Mouse (Mus musculus): ENCODE results near the gene Lypd4. TPM values are rescaled to one million over a fixed set of nuclear protein-coding genes. Genes with fewer than 3 reads are reported as not detected.

Gene Lypd4
- polyA plus RNA-seq, 1 experiment from 2014 or later, result not detected

DNA sequence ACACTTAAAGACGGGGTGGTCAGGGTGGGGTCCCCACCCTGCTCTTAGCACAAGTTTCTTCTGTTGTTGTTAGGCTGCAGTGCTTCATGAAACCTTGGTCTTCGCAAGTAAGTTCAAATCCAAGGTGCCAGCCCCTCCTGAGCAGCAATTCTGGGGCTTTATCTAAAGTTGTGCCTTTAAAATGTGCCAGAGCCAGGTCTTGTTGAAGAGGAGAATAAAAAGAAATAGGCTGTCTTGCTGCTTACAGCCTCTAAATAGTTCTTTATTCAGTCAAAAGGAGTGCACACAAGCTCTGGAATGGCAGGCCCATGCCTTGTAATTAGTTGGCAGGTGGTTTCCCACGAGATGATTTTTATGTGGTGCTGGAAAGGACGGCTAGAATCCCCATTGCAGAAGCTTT, 17.4 kb upstream of the Lypd4 start:
- 0 out of 2 replicates have a peak overlapping the region, but pooled peaks have one; percentile 85 for H3K4me2 ChIP-seq

DNA sequence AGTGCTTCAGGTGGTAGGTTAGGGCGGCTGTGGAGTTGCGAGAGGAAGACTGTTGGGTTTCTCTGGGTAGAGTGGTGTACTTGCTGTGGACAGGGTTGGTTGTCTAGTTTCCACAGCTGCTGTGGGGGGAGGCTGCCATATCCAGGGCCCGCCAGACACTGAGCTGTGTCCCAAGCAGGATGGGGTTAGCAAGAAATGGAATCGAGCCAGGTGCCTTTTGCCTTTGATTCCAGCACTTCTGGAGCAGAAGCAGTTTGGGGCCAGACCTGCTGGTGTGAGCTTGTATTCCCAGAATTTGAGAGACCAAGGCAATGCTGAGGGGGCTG, 16.5 kb upstream of the Lypd4 start:
- Histone ChIP-seq H3K9me3 (replicated peaks) (no peaks in the 10 kb centered on the region), H3K27ac (ENCODE audit: poor library complexity, severe bottlenecking) (no peak overlapping the region), H3K36me3 (peaks cover 57% of the 10 kb centered on the region), H3K9ac (peak overlapping the region; percentile 99), H3K4me1 (replicated peaks) (peaks cover 27% of the 10 kb centered on the region), H3K4me3 (peak overlapping the region; percentile 93), H3K27me3 (replicated peaks) (no peaks in the 10 kb centered on the region), H3K4me2 (peak overlapping the region; percentile 85)
- no peak for ATAC-seq (ENCODE audit: insufficient number of reproducible peaks, low FRiP score)
- WGBS, result 63% methylated on average over 4 of the region's 4 CpGs

More for the DNA sequence above, 17.4 kb upstream of the Lypd4 start:
- Histone ChIP-seq H3K27ac (ENCODE audit: poor library complexity, severe bottlenecking) (no peak overlapping the region), H3K9ac (peak overlapping the region; percentile 99), H3K4me3 (peak overlapping the region; percentile 93; the same call in 1 of the 2 replicates), H3K36me3 (peaks cover 61% of the 10 kb centered on the region), H3K27me3 (replicated peaks) (no peaks in the 10 kb centered on the region), H3K4me1 (replicated peaks) (peaks cover 27% of the 10 kb centered on the region), H3K9me3 (replicated peaks) (no peaks in the 10 kb centered on the region)
- ATAC-seq (ENCODE audit: insufficient number of reproducible peaks, low FRiP score), result no peak
- 82% methylated on average over 4 of the region's 4 CpGs for WGBS

DNA sequence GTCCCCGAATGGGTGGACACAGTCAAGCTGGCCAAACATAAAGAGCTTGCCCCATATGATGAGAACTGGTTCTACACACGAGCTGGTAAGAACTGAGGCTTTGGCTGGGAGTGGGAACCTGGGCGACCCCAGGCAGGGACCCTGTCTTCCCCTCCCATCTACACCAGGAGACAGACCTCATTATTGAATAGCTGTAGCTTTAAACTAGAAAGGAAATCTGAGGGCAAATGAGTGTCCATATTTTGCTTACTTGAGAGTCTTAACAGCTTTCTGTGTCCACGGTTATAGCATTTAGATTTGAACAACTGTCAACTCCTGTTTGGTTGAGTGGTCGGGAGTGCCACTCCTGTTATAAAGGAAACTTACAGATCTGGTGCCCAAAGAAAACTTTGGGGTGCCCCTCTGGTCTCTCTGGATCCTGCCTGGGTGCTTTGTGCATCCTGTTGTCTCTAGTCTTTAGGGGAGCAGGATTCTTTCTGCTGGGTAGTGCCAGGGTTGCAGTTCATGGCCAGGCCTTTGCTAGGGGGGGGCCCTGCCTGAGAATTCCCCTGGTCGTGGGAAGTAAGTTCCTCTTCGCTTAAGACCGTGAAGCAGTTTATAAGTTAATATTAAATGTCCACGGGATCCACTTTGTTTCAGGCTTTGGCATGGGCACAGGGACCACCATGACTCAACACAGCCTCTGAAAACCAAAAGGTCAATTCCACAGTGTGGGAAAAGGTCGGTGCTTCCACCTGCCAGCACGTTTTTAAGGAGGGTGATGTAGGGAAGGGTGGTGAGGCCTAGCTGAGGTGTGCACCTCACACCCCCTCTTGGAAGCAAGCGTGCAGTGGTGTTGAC, 15.9 kb upstream of the Lypd4 start:
- H3K27ac ChIP-seq (ENCODE audit: poor library complexity, severe bottlenecking), result no peak overlapping the region
- peaks cover 52% of the 10 kb centered on the region for H3K36me3 ChIP-seq
- H3K9me3 ChIP-seq (replicated peaks), result no peaks in the 10 kb centered on the region
- H3K4me2 ChIP-seq, result peak overlapping the region; percentile 85
- H3K4me3 ChIP-seq, result peak overlapping the region; percentile 93
- 42% methylated on average over 12 of the region's 12 CpGs for WGBS
- no peak for ATAC-seq (ENCODE audit: insufficient number of reproducible peaks, low FRiP score)
- peak overlapping the region; percentile 99 for H3K9ac ChIP-seq
- peaks cover 27% of the 10 kb centered on the region for H3K4me1 ChIP-seq (replicated peaks)
- no peaks in the 10 kb centered on the region for H3K27me3 ChIP-seq (replicated peaks)

DNA sequence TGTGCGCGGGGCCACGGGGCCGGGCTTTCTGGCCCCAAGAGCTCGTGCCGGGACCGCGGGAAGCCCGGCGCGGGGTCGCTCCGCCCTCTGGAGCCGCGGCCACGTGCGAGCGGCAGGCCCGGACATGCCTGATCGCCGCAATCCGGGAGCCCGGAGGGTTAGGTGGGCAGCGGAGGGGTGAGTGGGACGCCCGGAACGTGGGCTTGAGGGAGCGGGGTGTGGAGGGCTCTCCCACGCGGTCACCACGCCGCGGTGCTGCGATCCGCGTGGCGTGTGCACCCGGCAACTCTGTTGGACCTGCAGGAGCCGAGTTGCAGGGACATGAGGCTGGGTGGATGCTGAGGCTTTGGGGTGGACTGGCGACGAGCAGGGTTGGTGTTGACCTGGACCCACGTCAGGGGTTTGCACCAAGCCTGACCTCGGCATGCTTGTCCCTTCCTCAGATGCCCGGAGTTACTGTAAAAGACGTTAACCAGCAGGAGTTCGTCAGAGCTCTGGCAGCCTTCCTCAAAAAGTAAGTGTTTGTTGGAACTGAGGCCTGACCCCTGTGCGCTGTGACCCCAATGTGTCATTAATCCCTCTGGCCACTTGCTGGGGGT, 15.1 kb upstream of the Lypd4 start:
- peaks cover 45% of the 10 kb centered on the region for H3K36me3 ChIP-seq
- H3K4me1 ChIP-seq (replicated peaks), result peaks cover 27% of the 10 kb centered on the region
- ATAC-seq (ENCODE audit: insufficient number of reproducible peaks, low FRiP score), result 0 out of 2 replicates have a peak, but pooled peaks have one; percentile 1
- no peaks in the 10 kb centered on the region for H3K9me3 ChIP-seq (replicated peaks)
- H3K27ac ChIP-seq (ENCODE audit: poor library complexity, severe bottlenecking), result peak overlapping the region; percentile 85
- peak overlapping the region; percentile 93 for H3K4me3 ChIP-seq
- WGBS, result under 1% methylated on average over 47 of the region's 47 CpGs
- H3K27me3 ChIP-seq (replicated peaks), result no peaks in the 10 kb centered on the region
- peak overlapping the region; percentile 99 for H3K9ac ChIP-seq
- H3K4me2 ChIP-seq, result peak overlapping the region; percentile 85

DNA sequence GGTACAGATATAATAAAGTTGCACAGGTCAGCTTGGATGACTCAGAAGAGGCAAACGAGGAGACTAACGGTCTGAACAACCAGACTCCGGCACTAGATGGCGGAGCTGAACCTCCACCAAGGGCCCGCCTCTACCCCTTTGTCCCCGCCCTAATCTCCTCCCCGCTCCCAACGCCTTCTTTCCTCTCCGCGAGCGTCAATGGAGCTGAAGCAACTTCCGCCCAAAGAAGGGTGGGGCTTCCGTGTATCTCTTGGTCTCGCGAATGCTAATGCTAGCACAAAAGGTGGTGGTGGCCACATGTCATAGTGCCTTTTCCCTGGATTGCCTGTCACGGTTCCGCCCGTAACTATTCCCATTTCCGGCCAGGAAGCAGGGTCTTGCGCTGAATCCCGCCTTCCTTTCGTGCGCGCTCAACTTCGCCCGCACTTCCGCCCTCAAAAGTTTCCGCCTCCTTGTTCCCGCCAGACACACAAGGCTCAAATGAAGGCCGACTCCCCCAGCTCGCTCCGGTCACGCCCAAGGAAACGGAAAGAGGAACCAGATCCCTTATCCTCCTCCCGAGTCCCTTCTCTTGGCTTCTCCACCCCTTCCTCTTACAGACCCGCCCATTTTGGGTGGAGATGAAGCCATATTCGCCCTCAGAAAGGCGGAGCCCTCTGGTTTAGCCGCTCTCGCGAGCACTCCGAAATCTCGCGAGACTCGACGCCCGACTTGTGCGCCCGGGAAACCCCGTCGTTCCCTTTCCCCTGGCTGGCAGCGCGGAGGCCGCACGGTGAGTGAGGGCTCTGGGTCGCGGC, 14.4 kb upstream of the Lypd4 start, which contains the start of gene Rps19:
Gene Rps19 (plus strand): TSS at position 476 of the 797 bp plus-strand sequence.
- Histone ChIP-seq H3K4me1 (replicated peaks) (peaks cover 27% of the 10 kb centered on the region), H3K4me3 (peak within 1 kb of the TSS; percentile 93), H3K9ac (peak within 1 kb of the TSS; percentile 99), H3K36me3 (peaks cover 38% of the 10 kb centered on the region), H3K27me3 (replicated peaks) (no peaks in the 10 kb centered on the region), H3K4me2 (peak within 1 kb of the TSS; percentile 85), H3K27ac (ENCODE audit: poor library complexity, severe bottlenecking) (peak within 1 kb of the TSS; percentile 85), H3K9me3 (replicated peaks) (no peaks in the 10 kb centered on the region)
- WGBS, result under 1% methylated on average over 57 of the region's 57 CpGs
- peak; percentile 94 for ATAC-seq (ENCODE audit: insufficient number of reproducible peaks, low FRiP score)

DNA sequence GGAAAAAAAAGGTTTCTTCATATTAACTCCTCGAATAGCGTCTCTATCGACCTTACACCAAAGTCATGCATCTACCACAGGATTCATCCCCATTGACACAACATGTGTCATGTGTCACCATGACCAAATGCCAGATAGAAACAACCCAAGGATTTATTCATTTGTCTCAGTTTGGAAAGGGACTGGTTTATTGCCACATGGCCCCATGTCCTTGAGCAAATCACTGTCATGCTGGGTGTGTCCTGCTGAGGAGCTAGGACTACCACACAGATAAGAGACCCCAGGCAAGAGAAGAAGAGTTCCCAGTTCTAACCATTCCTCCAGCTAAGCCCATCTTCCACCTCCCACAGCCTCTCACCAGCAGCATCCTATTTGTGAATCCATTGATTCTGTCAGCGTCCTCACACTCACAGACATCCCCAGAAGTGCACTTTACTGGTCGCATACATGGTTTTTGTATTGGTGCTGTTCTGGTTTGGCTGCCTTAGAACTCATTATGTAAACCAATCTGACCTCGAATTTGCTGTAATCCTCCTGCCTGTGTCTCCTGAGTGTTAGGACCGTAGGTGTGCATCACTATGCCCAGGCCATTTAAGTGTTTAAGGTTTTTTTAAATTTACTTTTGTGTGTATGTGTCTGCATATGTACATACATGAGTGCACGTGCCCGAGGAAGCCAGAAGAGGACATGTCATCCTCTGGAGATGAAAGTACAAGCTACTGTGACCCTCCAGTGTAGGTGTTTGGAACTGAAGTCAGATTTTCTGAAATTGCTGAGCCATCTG, 12.9 kb upstream of the Lypd4 start:
- H3K27ac ChIP-seq (ENCODE audit: poor library complexity, severe bottlenecking), result no peak overlapping the region
- peaks cover 25% of the 10 kb centered on the region for H3K4me1 ChIP-seq (replicated peaks)
- WGBS, result 84% methylated on average over 9 of the region's 9 CpGs
- H3K4me3 ChIP-seq, result no peak overlapping the region
- H3K9ac ChIP-seq, result no peak overlapping the region
- peaks cover 23% of the 10 kb centered on the region for H3K36me3 ChIP-seq
- no peak overlapping the region for H3K4me2 ChIP-seq
- ATAC-seq (ENCODE audit: insufficient number of reproducible peaks, low FRiP score), result no peak
- no peaks in the 10 kb centered on the region for H3K9me3 ChIP-seq (replicated peaks)
- no peaks in the 10 kb centered on the region for H3K27me3 ChIP-seq (replicated peaks)

DNA sequence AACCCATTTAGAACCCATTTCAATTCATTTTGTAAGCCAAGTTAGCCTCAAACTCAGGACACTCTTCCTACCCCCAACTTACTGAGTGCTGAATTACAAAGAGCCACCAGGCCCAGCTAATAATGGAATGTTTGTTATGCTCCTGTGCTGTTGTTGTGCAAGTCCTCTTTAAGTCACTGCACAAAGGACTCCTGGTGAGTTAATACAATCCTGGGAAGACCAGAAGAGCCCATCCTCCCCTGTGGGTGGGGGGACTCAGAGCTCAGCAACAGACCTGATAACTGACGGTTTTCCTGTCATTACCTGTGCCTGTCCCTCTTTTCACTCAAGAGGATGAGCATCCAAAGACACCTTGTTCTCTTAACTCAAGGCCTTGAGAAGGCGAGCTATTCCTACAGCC, 9.9 kb upstream of the Lypd4 start:
- no peak for ATAC-seq (ENCODE audit: insufficient number of reproducible peaks, low FRiP score)
- Histone ChIP-seq H3K9me3 (replicated peaks) (no peaks in the 10 kb centered on the region), H3K4me3 (no peak overlapping the region), H3K27ac (ENCODE audit: poor library complexity, severe bottlenecking) (no peak overlapping the region), H3K9ac (no peak overlapping the region), H3K27me3 (replicated peaks) (no peaks in the 10 kb centered on the region; the same call in 1 of the 2 replicates), H3K4me1 (replicated peaks) (no peaks in the 10 kb centered on the region), H3K36me3 (no peaks in the 10 kb centered on the region), H3K4me2 (no peak overlapping the region)
- 37% methylated on average over 2 of the region's 2 CpGs for WGBS

DNA sequence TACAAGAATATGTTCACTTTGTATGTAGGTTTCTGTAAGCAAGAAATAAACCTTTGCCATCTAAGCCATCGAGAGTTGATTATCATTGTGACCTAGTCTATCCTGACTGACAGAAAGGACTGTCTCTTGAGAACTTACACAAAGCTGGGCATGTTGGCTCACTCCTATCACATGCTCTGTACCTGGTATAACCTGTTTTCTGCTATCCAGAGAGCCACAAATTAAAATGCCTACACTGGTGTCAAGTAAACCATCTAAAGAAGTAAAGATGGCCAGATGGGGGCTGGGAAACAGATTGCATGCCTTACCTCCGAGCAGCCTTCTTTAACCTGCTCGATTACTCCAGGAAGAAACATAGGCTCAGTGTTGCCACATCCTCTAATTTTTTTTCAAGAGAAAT, 7.8 kb upstream of the Lypd4 start:
- Histone ChIP-seq H3K4me1 (replicated peaks) (no peaks in the 10 kb centered on the region), H3K9ac (no peak overlapping the region), H3K4me3 (no peak overlapping the region), H3K36me3 (no peaks in the 10 kb centered on the region), H3K27me3 (replicated peaks) (peaks cover 18% of the 10 kb centered on the region), H3K4me2 (no peak overlapping the region), H3K9me3 (replicated peaks) (no peaks in the 10 kb centered on the region), H3K27ac (ENCODE audit: poor library complexity, severe bottlenecking) (no peak overlapping the region)
- WGBS, result 72% methylated on average over 3 of the region's 3 CpGs
- no peak for ATAC-seq (ENCODE audit: insufficient number of reproducible peaks, low FRiP score)

DNA sequence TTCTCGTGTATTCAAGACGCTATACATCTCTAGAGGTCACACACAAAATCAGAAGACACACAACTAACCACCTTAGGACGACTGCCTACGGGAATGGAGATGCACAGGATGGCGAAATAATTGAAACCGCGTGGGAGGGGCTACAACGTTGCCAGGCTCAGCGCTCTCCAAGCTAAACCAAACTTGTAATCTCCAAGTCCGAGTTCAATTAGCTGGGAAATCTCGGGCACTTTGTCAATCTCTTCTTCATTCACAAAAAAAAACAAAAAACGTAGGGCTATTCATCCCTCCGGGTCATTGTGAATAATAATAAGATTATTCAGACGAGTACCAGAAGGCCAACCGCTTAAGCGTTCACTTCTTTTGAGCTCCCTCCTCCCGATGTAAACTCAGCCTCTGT, 661 bp downstream of the Lypd4 start:
- Histone ChIP-seq H3K4me1 (replicated peaks) (peaks cover 4% of the 10 kb centered on the region), H3K4me3 (no peak overlapping the region), H3K4me2 (no peak overlapping the region), H3K27ac (ENCODE audit: poor library complexity, severe bottlenecking) (no peak overlapping the region), H3K36me3 (no peaks in the 10 kb centered on the region), H3K9ac (no peak overlapping the region), H3K9me3 (replicated peaks) (peaks cover 11% of the 10 kb centered on the region), H3K27me3 (replicated peaks) (peaks cover 54% of the 10 kb centered on the region)
- 64% methylated on average over 17 of the region's 17 CpGs for WGBS
- no peak for ATAC-seq (ENCODE audit: insufficient number of reproducible peaks, low FRiP score)

DNA sequence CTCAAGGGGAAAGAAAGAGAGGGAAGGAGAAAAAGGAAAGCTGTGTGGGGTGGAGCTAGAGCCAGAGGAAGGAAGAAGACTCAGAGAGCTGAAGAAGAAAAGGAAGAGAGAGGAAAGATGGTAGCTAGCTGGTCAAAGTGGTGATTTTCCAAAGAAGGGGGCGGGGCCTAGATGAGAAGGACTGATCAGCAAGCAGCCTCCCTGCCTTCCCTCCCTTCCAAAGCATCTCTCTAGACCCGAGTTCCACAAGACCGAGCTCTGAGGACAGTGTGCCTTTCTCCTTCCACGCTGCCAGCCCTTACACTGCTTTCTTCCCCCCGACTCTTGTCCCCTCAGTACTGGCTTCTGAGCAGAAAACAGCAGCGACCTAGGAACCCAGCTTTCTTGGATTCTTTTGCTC, 5.6 kb downstream of the Lypd4 start:
- WGBS, result 22% methylated on average over 6 of the region's 6 CpGs
- H3K4me1 ChIP-seq (replicated peaks), result no peaks in the 10 kb centered on the region

More for the DNA sequence above, 5.6 kb downstream of the Lypd4 start:
- H3K9ac ChIP-seq, result no peak overlapping the region
- H3K9me3 ChIP-seq (replicated peaks), result no peaks in the 10 kb centered on the region
- peaks cover 14% of the 10 kb centered on the region for H3K27me3 ChIP-seq (replicated peaks)
- no peak overlapping the region for H3K4me2 ChIP-seq
- no peaks in the 10 kb centered on the region for H3K36me3 ChIP-seq
- no peak overlapping the region for H3K4me3 ChIP-seq
- H3K27ac ChIP-seq (ENCODE audit: poor library complexity, severe bottlenecking), result no peak overlapping the region
- ATAC-seq (ENCODE audit: insufficient number of reproducible peaks, low FRiP score), result no peak
